Mouse (Mus musculus) liver, adult 2 months (tissue): ENCODE measurements around the gene Slamf6.

Source experiments
- CTCF ChIP-seq: fragments of 200-500 bp; IDR thresholded peaks from 2 replicates; pipeline ENCODE4 v1.5.1; 2011; ENCODE audit warnings: low read depth, low read length, control low read depth
- POLR2A ChIP-seq: fragments of 200-500 bp; IDR thresholded peaks from 2 replicates; pipeline ENCODE4 v1.6.1; 2011; ENCODE audit warnings: low read length, control low read depth; ENCODE audit not compliant: insufficient read depth; ENCODE audit errors: extremely low read depth

- TF ChIP-seq CTCF (no peak), POLR2A (no peak)
Measured at GRCm38 (mm10) chr1:171938952-171939948, 21.9 kb downstream of the Slamf6 start.
